Mouse (Mus musculus): Measurements from ENCODE around the gene Tcf20. TPM values are rescaled to one million over a fixed set of nuclear protein-coding genes. Genes with fewer than 3 reads are reported as not detected.
"Not testable (repeated sequence)": the region's sequence is repeated elsewhere in the genome, so short reads cannot be mapped to it uniquely, and the experiment has no call there.

Tcf20 gene
- polyA plus RNA-seq, 1 experiment from 2014 or later, result 7.5 TPM

DNA sequence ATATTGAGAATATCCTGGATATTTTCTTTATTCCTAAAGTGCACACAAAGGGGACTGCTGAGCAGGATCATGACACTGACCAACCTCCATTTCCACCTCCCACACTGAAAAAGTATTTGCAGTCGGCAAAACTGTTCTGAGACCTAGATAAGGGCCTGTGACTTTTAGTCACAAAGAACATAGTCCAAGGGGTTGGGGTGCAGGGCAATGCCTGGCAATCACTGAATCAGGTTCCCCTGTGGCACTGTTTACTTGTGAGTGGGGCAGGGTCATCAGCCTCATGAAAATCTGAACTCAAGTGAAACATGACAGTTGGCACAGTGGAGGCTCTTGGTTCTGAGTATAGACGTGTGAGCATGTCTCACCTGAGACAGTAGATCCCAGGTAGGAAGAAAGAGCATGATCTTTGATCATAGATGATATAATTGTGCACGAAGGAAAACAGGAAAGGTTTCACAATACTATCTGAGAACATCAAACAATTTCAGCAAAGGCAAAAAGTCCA, 191.7 kb downstream of the Tcf20 start:
- H3K36me3 ChIP-seq, result no peaks in the 10 kb centered on the region

DNA sequence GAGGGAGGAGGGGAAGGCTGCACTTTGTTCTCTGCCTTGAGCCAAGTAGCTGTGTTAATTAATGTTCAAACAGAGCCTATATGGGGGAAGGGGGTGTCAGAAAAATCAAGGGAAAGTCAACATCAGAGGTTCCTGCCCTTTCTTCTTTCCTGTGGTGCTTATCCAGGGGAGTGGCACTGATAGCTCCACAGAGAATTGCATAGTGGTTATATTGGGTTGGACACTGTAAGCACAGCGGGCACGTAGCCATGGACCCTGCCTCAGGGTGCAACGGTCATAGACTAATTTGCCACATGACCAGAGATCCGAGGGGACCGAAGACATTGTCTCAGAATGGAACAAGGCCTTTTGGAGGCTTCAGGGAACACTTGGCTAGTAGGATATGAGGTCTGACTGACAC, 193.4 kb downstream of the Tcf20 start, which contains the start of gene Cyp2d26:
Cyp2d26 (minus strand) TSS at position 18 of the 400 bp plus-strand sequence.
- H3K4me1 ChIP-seq, result no peaks in the 10 kb centered on the region
- no peak for DNase-seq (ENCODE audit: low spot score)
- no peaks in the 10 kb centered on the region for H3K36me3 ChIP-seq
- H3K27ac ChIP-seq (replicated peaks), result no peak within 1 kb of the TSS
- H3K27me3 ChIP-seq (ENCODE audit: low read depth, poor library complexity, severe bottlenecking), result no peaks in the 10 kb centered on the region
- no peak within 1 kb of the TSS for H3K4me3 ChIP-seq
- 89% methylated on average over 5 of the region's 5 CpGs for WGBS
- no peaks in the 10 kb centered on the region for H3K9me3 ChIP-seq (replicated peaks)

More for the DNA sequence above, 191.7 kb downstream of the Tcf20 start:
- Histone ChIP-seq H3K27me3 (ENCODE audit: low read depth, poor library complexity, severe bottlenecking) (no peaks in the 10 kb centered on the region), H3K9me3 (replicated peaks) (no peaks in the 10 kb centered on the region), H3K4me1 (no peaks in the 10 kb centered on the region), H3K4me3 (no peak overlapping the region), H3K27ac (replicated peaks) (no peak overlapping the region)
- DNase-seq (ENCODE audit: low spot score), result no peak
- WGBS, result 83% methylated on average over 3 of the region's 3 CpGs

DNA sequence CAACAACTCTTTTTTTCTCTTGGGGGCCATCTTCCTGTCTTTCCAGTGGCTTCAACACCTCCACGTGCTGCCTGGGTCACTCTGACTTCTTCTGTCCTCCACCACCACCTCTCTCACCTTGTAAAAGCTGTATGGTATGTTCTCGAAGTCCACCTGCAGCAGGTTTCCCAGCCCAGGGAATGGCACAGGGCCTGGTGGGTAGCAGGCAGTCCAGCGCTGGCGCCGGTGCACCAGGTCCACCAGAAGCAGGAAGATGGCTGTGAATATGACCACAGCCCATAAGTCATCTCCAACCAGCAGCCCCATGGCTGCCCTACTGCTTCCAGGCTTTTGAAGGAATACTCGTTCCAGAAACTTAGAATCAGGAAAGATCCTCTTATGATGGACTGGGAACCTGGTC, 193.8 kb downstream of the Tcf20 start:
- H3K9me3 ChIP-seq (replicated peaks), result no peaks in the 10 kb centered on the region
- WGBS, result 88% methylated on average over 6 of the region's 6 CpGs
- H3K4me1 ChIP-seq, result no peaks in the 10 kb centered on the region
- H3K4me3 ChIP-seq, result no peak overlapping the region
- no peak for DNase-seq (ENCODE audit: low spot score)
- H3K27ac ChIP-seq (replicated peaks), result no peak overlapping the region
- H3K27me3 ChIP-seq (ENCODE audit: low read depth, poor library complexity, severe bottlenecking), result no peaks in the 10 kb centered on the region
- no peaks in the 10 kb centered on the region for H3K36me3 ChIP-seq

DNA sequence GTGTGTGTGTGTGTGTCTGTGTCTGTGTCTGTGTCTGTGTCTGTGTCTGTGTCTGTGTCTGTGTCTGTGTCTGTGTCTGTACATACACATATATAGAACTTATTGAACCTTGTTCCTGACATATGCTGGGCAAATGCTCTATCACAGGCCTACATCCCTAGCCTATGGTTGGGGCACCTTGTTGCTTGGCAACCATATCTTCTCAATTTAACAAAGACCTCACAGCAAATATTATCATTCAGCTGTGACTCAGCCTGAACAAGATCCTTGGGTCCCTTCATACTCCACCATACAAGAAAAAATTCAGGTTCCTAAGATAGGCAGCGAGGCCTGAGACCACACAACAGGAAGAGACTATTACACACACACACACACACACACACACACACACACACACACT, 194.2 kb downstream of the Tcf20 start:
- Histone ChIP-seq H3K9me3 (replicated peaks) (no peaks in the 10 kb centered on the region), H3K4me1 (no peaks in the 10 kb centered on the region), H3K4me3 (no peak overlapping the region), H3K27me3 (ENCODE audit: low read depth, poor library complexity, severe bottlenecking) (no peaks in the 10 kb centered on the region), H3K27ac (replicated peaks) (no peak overlapping the region), H3K36me3 (no peaks in the 10 kb centered on the region)
- WGBS, result 82% methylated on average over 1 of the region's 1 CpGs
- no peak for DNase-seq (ENCODE audit: low spot score)

DNA sequence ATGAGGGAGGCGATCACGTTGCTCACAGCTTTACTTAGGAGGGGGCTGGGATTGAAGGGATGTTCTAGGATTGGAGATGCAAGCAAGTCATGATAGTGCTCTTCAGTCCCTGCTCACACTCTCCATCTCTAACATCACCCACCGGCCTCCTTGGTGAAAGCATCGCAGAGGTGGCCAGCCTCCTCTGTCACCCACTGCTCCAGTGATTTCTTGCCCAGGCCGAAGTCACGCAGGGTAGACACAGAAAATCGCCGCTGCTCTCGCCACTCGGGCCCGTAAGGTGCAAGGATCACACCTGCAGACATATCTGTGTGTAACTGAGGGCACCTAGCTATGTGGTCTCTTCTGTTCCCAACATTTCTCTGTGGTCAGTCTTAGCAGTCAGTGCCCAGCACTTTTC, 195.1 kb downstream of the Tcf20 start:
- Histone ChIP-seq H3K9me3 (replicated peaks) (no peaks in the 10 kb centered on the region), H3K36me3 (no peaks in the 10 kb centered on the region), H3K4me1 (no peaks in the 10 kb centered on the region), H3K27ac (replicated peaks) (no peak overlapping the region), H3K27me3 (ENCODE audit: low read depth, poor library complexity, severe bottlenecking) (no peaks in the 10 kb centered on the region), H3K4me3 (no peak overlapping the region)
- WGBS, result 93% methylated on average over 11 of the region's 11 CpGs
- no peak for DNase-seq (ENCODE audit: low spot score)

DNA sequence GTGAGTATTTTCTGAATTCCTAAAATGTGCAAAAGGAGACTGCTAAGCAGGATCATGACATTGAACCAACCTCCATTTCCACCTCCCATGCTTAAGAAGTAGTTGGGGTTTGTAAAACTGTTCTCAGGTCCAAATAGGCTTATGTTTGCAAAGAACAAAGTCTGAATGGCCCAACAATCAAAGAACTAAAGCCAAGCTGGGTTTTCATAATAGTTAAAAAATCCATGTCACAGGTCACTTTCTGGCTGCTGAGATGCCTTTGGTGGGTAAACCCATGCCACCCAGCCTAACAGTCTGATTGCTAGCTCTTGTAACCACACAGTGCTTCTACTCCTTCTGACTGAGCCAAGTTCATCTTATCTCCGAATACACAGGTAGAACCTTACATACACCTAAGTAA, 203.1 kb downstream of the Tcf20 start:
- H3K9me3 ChIP-seq (replicated peaks), result no peaks in the 10 kb centered on the region
- no peak for DNase-seq (ENCODE audit: low spot score)
- 73% methylated on average over 1 of the region's 1 CpGs for WGBS

DNA sequence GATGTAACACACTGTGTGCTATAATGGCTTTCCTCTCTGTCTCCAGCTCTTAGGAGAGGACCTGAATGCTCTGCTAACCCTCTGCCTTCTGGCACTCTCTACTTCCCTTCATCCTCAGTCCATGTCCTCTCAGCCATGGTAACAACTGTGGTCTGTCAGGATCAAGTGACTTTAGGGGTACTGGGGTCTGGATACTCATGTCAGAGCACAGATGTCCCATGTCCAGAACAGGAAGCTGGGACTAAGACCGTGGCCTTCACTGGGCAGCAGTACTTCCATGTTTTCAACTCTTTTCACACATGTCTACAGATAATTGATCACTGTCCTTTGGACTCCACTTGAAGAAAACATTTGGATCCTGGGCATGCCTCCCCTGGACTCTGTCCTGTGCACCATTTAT, 203.9 kb downstream of the Tcf20 start:
- H3K27ac ChIP-seq (replicated peaks), result no peak overlapping the region
- DNase-seq (ENCODE audit: low spot score), result no peak
- no peaks in the 10 kb centered on the region for H3K4me1 ChIP-seq
- H3K27me3 ChIP-seq (ENCODE audit: low read depth, poor library complexity, severe bottlenecking), result no peaks in the 10 kb centered on the region
- no peaks in the 10 kb centered on the region for H3K36me3 ChIP-seq
- WGBS, result 95% methylated on average over 1 of the region's 1 CpGs
- no peaks in the 10 kb centered on the region for H3K9me3 ChIP-seq (replicated peaks)
- H3K4me3 ChIP-seq, result no peak overlapping the region

More for the DNA sequence above, 203.1 kb downstream of the Tcf20 start:
- H3K27me3 ChIP-seq (ENCODE audit: low read depth, poor library complexity, severe bottlenecking), result no peaks in the 10 kb centered on the region
- H3K27ac ChIP-seq (replicated peaks), result no peak overlapping the region
- no peaks in the 10 kb centered on the region for H3K36me3 ChIP-seq
- H3K4me3 ChIP-seq, result no peak overlapping the region
- H3K4me1 ChIP-seq, result no peaks in the 10 kb centered on the region

DNA sequence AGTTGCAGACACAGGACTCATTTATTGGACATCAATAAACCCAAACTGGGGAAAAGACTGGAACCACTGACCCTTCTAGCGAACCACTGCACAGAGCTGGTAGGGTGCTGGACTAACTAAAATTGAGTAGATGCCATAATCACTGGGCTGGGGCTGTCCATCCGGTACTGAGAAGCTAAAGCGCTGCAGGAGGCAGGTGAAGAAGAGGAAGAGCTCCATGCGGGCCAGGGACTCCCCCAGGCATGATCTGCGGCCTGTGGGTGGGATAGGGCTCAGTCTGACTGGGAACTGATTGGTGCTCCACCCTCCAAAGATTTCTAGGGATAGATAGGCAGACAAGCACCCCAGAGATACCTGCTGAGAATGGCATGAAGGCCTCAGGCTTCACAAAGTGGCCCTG, 209.8 kb downstream of the Tcf20 start:
- not testable (repeated sequence) for DNase-seq (ENCODE audit: low spot score); H3K27me3 ChIP-seq (ENCODE audit: low read depth, poor library complexity, severe bottlenecking); H3K9me3 ChIP-seq (replicated peaks); H3K4me1 ChIP-seq; H3K36me3 ChIP-seq; H3K27ac ChIP-seq (replicated peaks); H3K4me3 ChIP-seq
- WGBS, result 88% methylated on average over 5 of the region's 5 CpGs

DNA sequence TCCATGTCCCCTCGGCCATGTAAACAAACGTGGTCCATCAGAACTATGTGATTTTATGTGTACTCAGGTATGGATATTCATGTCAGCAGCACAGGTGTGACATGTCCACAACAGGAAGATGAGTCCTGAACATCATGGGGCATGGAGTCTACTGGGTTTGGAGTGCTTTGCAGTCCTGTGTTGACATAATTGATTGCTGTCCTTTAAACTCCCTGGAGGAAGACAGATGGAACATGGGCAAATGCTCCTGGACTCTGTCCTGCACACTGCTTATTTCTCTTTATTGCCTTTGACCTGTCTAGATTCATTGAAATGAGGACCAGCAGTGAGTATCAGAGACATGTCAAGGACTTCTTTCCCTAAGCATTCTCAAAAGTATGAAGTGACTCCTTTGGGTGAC, 221.7 kb downstream of the Tcf20 start:
- no peaks in the 10 kb centered on the region for H3K4me1 ChIP-seq
- H3K36me3 ChIP-seq, result no peaks in the 10 kb centered on the region
- H3K27ac ChIP-seq (replicated peaks), result no peak overlapping the region
- no peaks in the 10 kb centered on the region for H3K9me3 ChIP-seq (replicated peaks)
- WGBS, result 88% methylated on average over 2 of the region's 2 CpGs
- DNase-seq (ENCODE audit: low spot score), result no peak
- H3K27me3 ChIP-seq (ENCODE audit: low read depth, poor library complexity, severe bottlenecking), result no peaks in the 10 kb centered on the region
- no peak overlapping the region for H3K4me3 ChIP-seq

DNA sequence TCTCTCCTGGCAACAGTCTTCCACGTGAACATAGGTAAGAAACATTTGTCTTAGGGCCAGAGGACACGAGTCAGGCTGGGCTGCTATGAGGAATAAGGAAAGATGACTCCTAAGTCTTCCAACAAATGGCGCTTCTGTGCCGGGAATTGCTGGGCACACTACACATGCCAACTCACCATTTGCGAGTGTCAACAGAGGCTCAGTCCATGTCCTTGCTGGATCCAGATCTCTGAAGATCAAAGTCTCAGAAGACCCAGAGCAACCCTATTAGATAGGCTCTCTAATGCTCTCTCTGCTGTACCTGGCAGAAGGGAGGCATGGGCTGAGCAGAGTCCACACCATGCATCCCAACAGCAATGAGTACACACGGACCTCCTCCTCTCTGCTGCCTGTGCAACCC, 222.8 kb downstream of the Tcf20 start:
- Histone ChIP-seq H3K27me3 (ENCODE audit: low read depth, poor library complexity, severe bottlenecking) (no peaks in the 10 kb centered on the region), H3K4me1 (no peaks in the 10 kb centered on the region), H3K27ac (replicated peaks) (no peak overlapping the region), H3K9me3 (replicated peaks) (no peaks in the 10 kb centered on the region), H3K4me3 (no peak overlapping the region), H3K36me3 (no peaks in the 10 kb centered on the region)
- DNase-seq (ENCODE audit: low spot score), result no peak
- WGBS, result 82% methylated on average over 6 of the region's 6 CpGs

DNA sequence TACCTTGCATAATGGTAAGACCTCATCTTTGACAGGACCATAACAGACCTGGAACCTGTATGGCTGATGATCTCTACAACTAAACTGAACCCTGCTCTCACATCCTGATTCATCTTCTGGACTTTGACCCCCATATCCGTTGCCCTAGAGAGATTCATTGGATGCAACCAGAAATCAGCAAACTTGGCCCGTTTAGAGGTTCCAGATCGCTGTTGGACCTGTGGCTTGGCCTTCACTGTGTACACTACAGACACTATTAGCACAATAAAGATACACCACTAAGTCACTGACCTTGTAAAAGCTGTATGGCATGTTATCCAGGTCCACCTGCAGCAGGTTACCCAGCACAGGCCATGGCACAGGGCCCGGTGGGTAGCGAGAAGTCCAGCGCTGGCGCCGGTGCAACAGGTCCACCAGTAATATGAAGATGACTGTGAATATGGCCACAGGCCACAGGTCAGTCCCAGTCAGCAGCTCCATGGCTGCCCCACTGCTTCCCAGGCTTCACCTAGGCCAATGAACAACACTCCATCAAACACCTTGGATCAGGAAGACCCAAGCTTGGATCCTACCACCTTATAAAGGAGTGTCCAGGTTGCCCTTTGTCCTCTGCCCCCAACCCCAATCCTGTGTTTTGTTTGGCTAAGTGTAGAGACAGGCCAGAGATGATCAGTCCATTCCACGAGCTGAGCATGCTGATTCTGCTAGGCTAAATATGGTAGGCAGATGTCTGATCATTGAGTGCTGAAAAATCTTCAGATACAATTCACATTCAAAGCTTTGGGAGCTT, 223.8 kb downstream of the Tcf20 start, which contains the start of gene Cyp2d40:
Cyp2d40 (minus strand) TSS at position 553 of the 790 bp plus-strand sequence.
- H3K36me3 ChIP-seq, result no peaks in the 10 kb centered on the region
- 95% methylated on average over 9 of the region's 9 CpGs for WGBS
- no peak within 1 kb of the TSS for H3K27ac ChIP-seq (replicated peaks)
- no peaks in the 10 kb centered on the region for H3K9me3 ChIP-seq (replicated peaks)
- no peak for DNase-seq (ENCODE audit: low spot score)
- H3K27me3 ChIP-seq (ENCODE audit: low read depth, poor library complexity, severe bottlenecking), result no peaks in the 10 kb centered on the region
- no peaks in the 10 kb centered on the region for H3K4me1 ChIP-seq
- no peak within 1 kb of the TSS for H3K4me3 ChIP-seq

Measured in midbrain, embryonic 10.5 days (tissue).